Mouse (Mus musculus) limb, embryonic 13.5 days (tissue): ENCODE data around the gene Haghl. TPM values are rescaled to one million over a fixed set of nuclear protein-coding genes. Genes with fewer than 3 reads are reported as not detected.
A peak's percentile ranks its signal among the peaks of the same experiment; 100 is the strongest.

Experiments
- ATAC-seq: fragments of 200-750 bp; cut with Nextera tagmentation; 2 replicates; pipeline ENCODE4 v1.8.0; 2017; ENCODE audit warnings: low read depth, moderate number of reproducible peaks, moderate TSS enrichment; ENCODE audit not compliant: low FRiP score
- H3K27ac ChIP-seq: fragments of 300-500 bp; sonication (generic); 2 replicates; pipeline ENCODE4 v1.5.1; 2015; ENCODE audit warnings: inconsistent platforms, mild to moderate bottlenecking, moderate library complexity
- H3K27me3 ChIP-seq: fragments of 300-500 bp; sonication (generic); 2 replicates; pipeline ENCODE4 v1.6.1; 2015; ENCODE audit warnings: mild to moderate bottlenecking, inconsistent platforms
- H3K36me3 ChIP-seq: fragments of 300-500 bp; sonication (generic); 2 replicates; pipeline ENCODE4 v1.6.1; 2015; ENCODE audit warnings: inconsistent platforms, mild to moderate bottlenecking, moderate library complexity
- H3K4me1 ChIP-seq: fragments of 300-500 bp; sonication (generic); 2 replicates; pipeline ENCODE4 v1.6.1; 2015; ENCODE audit warnings: inconsistent platforms
- H3K4me2 ChIP-seq: fragments of 300-500 bp; sonication (generic); replicated peaks from 2 replicates; pipeline ENCODE4 v1.6.1; 2015; ENCODE audit warnings: inconsistent platforms, mild to moderate bottlenecking, moderate library complexity
- H3K4me3 ChIP-seq: fragments of 300-500 bp; sonication (generic); 2 replicates; pipeline ENCODE4 v1.5.1; 2015; ENCODE audit warnings: moderate library complexity, mild to moderate bottlenecking, inconsistent platforms
- H3K9ac ChIP-seq: fragments of 300-500 bp; sonication (generic); 2 replicates; pipeline ENCODE4 v1.6.1; 2015; ENCODE audit warnings: mild to moderate bottlenecking, inconsistent platforms
- H3K9me3 ChIP-seq: fragments of 300-500 bp; sonication (generic); 2 replicates; pipeline ENCODE4 v1.6.1; 2016; ENCODE audit warnings: inconsistent platforms
- WGBS: fragments of 180-500 bp; shearing (Covaris S2); methylation state at CpG from one replicate; pipeline ENCODE4 v1.1.7; 2015; 5-methylcytosine and 5-hydroxymethylcytosine counted together
- polyA plus RNA-seq: library from polyadenylated mRNA; unstranded; fragments of >200 nt; fragmentation: Nextera tagmentation; extraction: Ambion mirVana; gene quantifications from 2 replicates; pipeline ENCODE4 v1.2.1, GENCODE M21; 2015

The Haghl gene
- polyA plus RNA-seq = 85.1 and 98.6 TPM in 2 replicates

DNA sequence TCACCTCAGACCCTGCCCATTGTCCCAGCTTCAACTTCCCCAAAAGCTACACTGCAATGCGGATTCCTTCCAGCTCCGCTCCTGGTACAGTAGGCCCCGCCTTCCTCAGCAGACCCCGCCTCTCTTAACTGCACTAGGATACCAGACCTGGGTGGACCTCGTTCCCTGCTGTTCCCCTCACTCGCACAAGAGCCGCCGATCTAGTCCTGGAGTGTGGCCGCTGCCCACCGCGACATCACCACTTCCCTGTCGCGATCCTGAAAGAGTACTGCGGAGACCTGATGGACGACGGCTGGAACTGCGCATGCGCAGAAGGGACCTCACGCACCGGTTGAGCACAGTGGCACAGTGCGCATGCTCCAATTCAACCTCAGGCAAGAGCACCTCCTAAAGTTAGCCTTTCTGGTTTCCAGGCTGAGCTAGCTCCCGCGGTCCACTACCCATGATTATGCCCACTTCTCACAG, at the start of gene Haghl:
TSS of gene Haghl (minus strand) at position 393 of the 465 bp plus-strand sequence.
- under 1% methylated on average over 23 of the region's 23 CpGs for WGBS
- ATAC-seq = peak; percentile 86

GRCm38 (mm10) chr17:25834595-25835222, 49.2 kb upstream of the Haghl start:
- no peak overlapping the region for H3K27ac ChIP-seq
- peak overlapping the region; percentile 88 for H3K4me3 ChIP-seq
- H3K36me3 ChIP-seq = peaks cover 54% of the 10 kb centered on the region
- H3K9me3 ChIP-seq = no peaks in the 10 kb centered on the region
- H3K4me1 ChIP-seq = peaks cover 68% of the 10 kb centered on the region
- H3K9ac ChIP-seq = peak overlapping the region; percentile 75
- 87% methylated on average over 12 of the region's 12 CpGs for WGBS
- peak overlapping the region; percentile 98 for H3K4me2 ChIP-seq
- H3K27me3 ChIP-seq = no peaks in the 10 kb centered on the region
- ATAC-seq = no peak

More for the DNA sequence above, at the start of gene Haghl:
- Histone ChIP-seq H3K9ac (peak within 1 kb of the TSS; percentile 90), H3K9me3 (no peaks in the 10 kb centered on the region), H3K27me3 (no peaks in the 10 kb centered on the region), H3K4me1 (peaks cover 18% of the 10 kb centered on the region), H3K36me3 (peaks cover 62% of the 10 kb centered on the region), H3K4me3 (peak within 1 kb of the TSS; percentile 73), H3K27ac (peak within 1 kb of the TSS; percentile 92), H3K4me2 (peak within 1 kb of the TSS; percentile 86)

DNA sequence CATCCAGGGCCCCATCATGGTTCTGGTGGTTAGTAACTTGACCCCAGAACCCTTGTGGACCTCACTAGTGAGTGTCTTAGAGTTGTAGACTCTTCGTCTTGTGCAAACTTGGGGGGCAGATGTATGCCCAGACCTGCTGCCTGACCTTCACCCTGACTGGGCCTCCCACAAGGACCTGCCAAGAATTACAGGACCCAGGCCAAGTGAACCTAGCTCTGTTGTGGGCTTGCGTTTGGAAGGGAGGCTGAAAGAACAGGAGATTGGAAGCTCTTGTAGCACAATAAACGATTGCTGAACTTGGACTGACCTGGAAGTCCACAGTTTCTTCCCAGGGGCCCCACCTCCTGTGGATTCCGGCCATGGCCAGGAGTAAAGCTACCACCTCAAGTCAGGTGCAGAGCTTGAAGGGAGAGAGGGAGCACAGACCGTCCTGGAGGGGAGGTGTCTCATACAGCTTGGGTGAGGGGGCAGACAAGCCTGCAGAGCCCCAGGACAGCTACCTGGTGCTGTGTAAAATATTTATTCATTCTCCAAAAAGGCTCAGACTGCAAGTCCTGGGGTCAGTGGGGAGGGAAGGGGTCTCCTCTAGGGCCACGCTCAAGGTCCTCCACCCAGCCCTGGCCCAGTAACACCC, 48.6 kb upstream of the Haghl start:
- H3K4me2 ChIP-seq = peak overlapping the region; percentile 98

DNA sequence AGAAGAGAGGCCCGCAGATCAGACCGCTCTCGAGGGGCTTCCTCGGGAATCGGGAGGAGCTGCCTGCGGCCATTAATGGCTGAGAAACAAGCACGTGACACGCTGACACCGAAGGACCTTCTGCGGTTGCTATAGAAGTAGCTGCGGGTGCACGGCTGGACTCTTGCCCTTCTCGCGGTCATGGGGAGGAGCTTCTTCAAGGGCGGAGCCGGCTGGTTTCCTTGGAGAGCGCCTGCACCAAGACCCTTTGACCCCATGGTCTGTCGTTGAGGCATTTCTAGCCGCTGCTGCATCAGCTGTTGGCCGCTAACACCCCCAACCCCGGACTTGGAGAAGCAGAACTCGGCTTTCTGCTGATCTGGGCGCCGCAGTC, 47.8 kb upstream of the Haghl start, which contains the start of gene Stub1:
TSS of gene Stub1 (minus strand) at position 114 of the 373 bp plus-strand sequence.
- ATAC-seq = peak; percentile 60
- WGBS = 0% methylated on average over 24 of the region's 24 CpGs
- peaks cover 78% of the 10 kb centered on the region for H3K4me1 ChIP-seq

More for the DNA sequence above, 48.6 kb upstream of the Haghl start:
- Histone ChIP-seq H3K4me3 (peak overlapping the region; percentile 88), H3K27ac (peak overlapping the region; percentile 92), H3K9me3 (no peaks in the 10 kb centered on the region), H3K4me1 (peaks cover 74% of the 10 kb centered on the region), H3K9ac (peak overlapping the region; percentile 75), H3K27me3 (no peaks in the 10 kb centered on the region), H3K36me3 (peaks cover 47% of the 10 kb centered on the region)
- 41% methylated on average over 6 of the region's 6 CpGs for WGBS
- ATAC-seq = no peak

DNA sequence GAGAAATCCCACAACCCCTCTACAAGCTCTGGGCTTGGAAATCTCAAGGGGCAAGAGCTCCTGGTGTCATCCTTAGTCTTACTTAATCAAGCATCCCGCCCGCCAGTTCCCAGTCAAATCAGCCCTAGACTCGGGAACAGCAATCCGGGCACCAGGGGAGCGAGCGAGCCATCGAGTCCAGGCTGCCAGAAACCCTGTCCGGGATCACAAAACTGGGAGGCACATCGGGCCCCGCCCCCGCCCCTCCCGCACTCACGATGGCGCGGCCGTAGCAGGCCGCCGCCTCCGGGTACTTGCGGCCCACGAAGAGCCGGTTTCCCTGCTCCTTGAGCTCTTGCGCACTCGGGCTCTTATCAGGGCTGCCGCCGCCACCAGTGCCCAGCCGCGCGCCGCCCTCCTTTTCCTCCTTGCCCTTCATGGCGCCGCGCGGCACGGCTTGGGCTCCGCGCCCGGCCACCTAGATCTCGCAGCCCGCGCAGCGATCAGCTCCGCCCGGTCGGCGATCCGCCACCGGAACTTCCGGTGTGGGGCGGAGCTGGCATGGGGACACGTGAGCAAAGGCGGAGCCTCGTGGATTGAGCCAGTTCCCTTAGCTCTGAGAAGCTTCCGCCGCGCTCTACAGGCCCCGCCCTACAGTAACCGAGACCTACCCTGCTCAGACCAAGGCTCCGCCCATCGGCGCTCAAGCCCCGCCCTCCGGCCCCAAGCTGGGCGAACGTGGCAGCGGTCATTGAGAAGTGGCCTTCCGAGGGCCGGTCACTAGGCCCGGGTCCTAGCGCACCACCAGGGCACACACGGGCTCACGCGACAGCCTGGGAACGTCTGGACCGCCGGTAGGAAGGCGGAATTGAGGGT, 47.2 kb upstream of the Haghl start:
- Histone ChIP-seq H3K9ac (peak overlapping the region; percentile 91), H3K9me3 (no peaks in the 10 kb centered on the region), H3K27me3 (no peaks in the 10 kb centered on the region), H3K4me1 (peaks cover 79% of the 10 kb centered on the region), H3K4me2 (peak overlapping the region; percentile 98), H3K27ac (peak overlapping the region; percentile 92), H3K36me3 (peaks cover 38% of the 10 kb centered on the region), H3K4me3 (peak overlapping the region; percentile 88)
- WGBS = under 1% methylated on average over 77 of the region's 77 CpGs
- peak; percentile 90 for ATAC-seq

More for the DNA sequence above, 47.8 kb upstream of the Haghl start, which contains the start of gene Stub1:
- Histone ChIP-seq H3K9me3 (no peaks in the 10 kb centered on the region), H3K4me2 (peak within 1 kb of the TSS; percentile 98), H3K27me3 (no peaks in the 10 kb centered on the region), H3K4me3 (peak within 1 kb of the TSS; percentile 88), H3K9ac (peak within 1 kb of the TSS; percentile 91), H3K27ac (peak within 1 kb of the TSS; percentile 92), H3K36me3 (peaks cover 42% of the 10 kb centered on the region)

- Histone ChIP-seq H3K4me1 (peaks cover 76% of the 10 kb centered on the region), H3K36me3 (peaks cover 45% of the 10 kb centered on the region), H3K27ac (peak overlapping the region; percentile 86; the same call in 1 of the 2 replicates)
Measured at GRCm38 (mm10) chr17:25831451-25832281, 46.2 kb upstream of the Haghl start.

DNA sequence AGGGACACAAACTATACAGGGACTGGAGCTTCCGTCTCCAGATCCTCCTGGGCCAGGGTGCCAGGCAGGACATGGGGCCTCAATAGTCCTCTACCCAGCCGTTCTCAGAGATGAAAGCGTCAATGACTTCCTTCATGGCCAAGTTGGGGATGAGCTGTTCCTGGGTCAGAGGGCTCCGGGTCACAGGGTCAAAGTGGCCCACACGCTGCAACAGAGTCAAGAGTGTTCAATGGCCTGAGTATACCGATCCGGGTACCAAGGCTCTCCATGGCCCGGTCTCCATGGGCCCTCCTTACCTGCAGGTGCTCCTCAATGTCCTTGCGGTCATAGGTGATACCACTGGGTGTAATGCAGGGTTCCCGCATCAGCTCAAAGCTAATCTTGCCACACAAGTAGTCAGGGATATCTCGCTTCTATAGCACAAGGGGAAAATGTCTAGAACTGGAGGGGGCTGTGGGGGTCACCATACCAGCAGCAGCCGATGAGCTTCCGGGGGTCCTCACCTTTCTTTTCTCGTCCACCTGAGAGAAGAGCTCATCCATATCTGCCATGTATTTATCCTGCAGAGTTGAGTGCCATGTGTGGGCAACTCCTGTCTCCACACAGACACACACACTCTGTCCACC, 45.4 kb upstream of the Haghl start:
- WGBS = 90% methylated on average over 14 of the region's 14 CpGs
- Histone ChIP-seq H3K27ac (no peak overlapping the region), H3K9me3 (no peaks in the 10 kb centered on the region), H3K36me3 (peaks cover 52% of the 10 kb centered on the region), H3K4me3 (peak overlapping the region; percentile 88), H3K4me2 (peak overlapping the region; percentile 98), H3K4me1 (peaks cover 68% of the 10 kb centered on the region), H3K9ac (0 out of 2 replicates have a peak overlapping the region, but pooled peaks have one; percentile 91), H3K27me3 (no peaks in the 10 kb centered on the region)
- no peak for ATAC-seq

More at GRCm38 (mm10) chr17:25831451-25832281, 46.2 kb upstream of the Haghl start:
- H3K9ac ChIP-seq = peak overlapping the region; percentile 91
- peak overlapping the region; percentile 88 for H3K4me3 ChIP-seq
- 61% methylated on average over 21 of the region's 21 CpGs for WGBS
- no peaks in the 10 kb centered on the region for H3K27me3 ChIP-seq
- ATAC-seq = no peak
- peak overlapping the region; percentile 98 for H3K4me2 ChIP-seq
- H3K9me3 ChIP-seq = no peaks in the 10 kb centered on the region

DNA sequence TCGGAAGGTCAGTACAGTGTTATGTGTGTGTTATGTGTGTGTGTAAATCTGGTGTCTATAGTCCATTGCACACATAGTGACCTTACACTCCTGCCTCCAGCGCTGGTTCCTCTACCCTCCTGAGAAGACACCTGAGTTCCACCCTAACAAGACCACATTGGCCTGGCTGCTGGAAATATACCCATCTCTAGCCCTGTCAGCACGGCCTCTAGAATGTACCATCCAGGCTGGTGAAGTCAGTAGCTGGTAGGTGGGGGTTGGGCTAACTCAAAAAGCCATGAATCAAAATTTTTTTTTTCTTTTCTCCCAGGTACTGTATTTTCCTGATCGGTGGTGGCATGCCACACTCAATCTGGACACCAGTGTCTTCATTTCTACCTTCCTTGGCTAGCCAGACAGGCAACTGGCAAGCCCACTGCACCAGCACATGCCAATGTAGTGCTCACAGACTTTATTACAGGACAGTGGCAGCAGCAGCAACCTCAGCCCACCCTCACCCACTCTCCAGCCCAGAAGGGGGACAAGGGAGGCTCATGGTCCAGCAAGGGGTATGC, 44.8 kb upstream of the Haghl start:
- H3K4me2 ChIP-seq = peak overlapping the region; percentile 98
- no peak overlapping the region for H3K27ac ChIP-seq
- peaks cover 53% of the 10 kb centered on the region for H3K36me3 ChIP-seq
- no peak for ATAC-seq
- WGBS = 85% methylated on average over 4 of the region's 4 CpGs
- H3K4me3 ChIP-seq = peak overlapping the region; percentile 88
- H3K27me3 ChIP-seq = no peaks in the 10 kb centered on the region
- H3K9ac ChIP-seq = peak overlapping the region; percentile 81; the same call in 1 of the 2 replicates
- no peaks in the 10 kb centered on the region for H3K9me3 ChIP-seq
- H3K4me1 ChIP-seq = peaks cover 67% of the 10 kb centered on the region

DNA sequence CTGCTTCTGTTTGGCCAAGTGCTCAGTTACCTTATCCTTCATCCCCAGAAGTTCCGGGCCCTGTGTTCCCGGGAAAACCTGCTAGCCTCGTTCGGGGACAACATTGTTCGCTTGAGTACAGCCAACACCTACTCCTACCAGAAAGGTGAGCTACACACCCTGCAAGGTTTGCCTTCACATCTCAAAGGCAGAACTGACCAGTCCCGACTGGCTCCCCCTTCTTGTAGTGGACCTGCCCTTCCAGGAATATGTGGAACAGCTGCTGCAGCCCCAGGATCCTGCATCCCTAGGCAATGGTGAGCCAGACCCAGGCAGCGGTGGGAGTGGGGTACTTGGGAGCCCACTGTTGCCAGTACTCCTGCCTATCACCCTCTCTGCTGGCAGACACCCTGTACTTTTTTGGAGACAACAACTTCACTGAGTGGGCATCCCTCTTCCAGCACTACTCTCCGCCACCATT, 44.1 kb upstream of the Haghl start:
- Histone ChIP-seq H3K9me3 (no peaks in the 10 kb centered on the region), H3K4me1 (peaks cover 67% of the 10 kb centered on the region), H3K27me3 (no peaks in the 10 kb centered on the region), H3K27ac (peak overlapping the region; percentile 88), H3K9ac (peak overlapping the region; percentile 81), H3K4me3 (peak overlapping the region; percentile 88), H3K4me2 (peak overlapping the region; percentile 84), H3K36me3 (peaks cover 46% of the 10 kb centered on the region)
- no peak for ATAC-seq
- WGBS = 37% methylated on average over 8 of the region's 8 CpGs

- peaks cover 67% of the 10 kb centered on the region for H3K4me1 ChIP-seq
- peak within 1 kb of the TSS; percentile 84 for H3K4me2 ChIP-seq
- no peaks in the 10 kb centered on the region for H3K27me3 ChIP-seq
- H3K9ac ChIP-seq = peak within 1 kb of the TSS; percentile 81
- H3K27ac ChIP-seq = peak within 1 kb of the TSS; percentile 88
- peak within 1 kb of the TSS; percentile 88 for H3K4me3 ChIP-seq
- ATAC-seq = peak; percentile 41
- H3K36me3 ChIP-seq = peaks cover 45% of the 10 kb centered on the region
- no peaks in the 10 kb centered on the region for H3K9me3 ChIP-seq
- under 1% methylated on average over 32 of the region's 32 CpGs for WGBS
Measured at GRCm38 (mm10) chr17:25828712-25829557, 43.5 kb upstream of the Haghl start, which contains the start of gene Jmjd8. Jmjd8 (plus strand) TSS chr17:25828867.
